Mouse (Mus musculus) heart, embryonic 14.5 days (tissue): Measurements from ENCODE around the gene Ak1. TPM values are rescaled to one million over a fixed set of nuclear protein-coding genes. Genes with fewer than 3 reads are reported as not detected.

Source experiments
- ATAC-seq: fragments of 200-750 bp; cut with Nextera tagmentation; 2 replicates; pipeline ENCODE4 v1.8.0; 2017; ENCODE audit warnings: low read depth, moderate TSS enrichment; ENCODE audit not compliant: insufficient number of reproducible peaks, insufficient read depth, low FRiP score
- H3K27ac ChIP-seq, 2 experiments: fragments of 200-500 bp in 1 of 2; fragments of 300-500 bp in 1 of 2; sonication (generic) in 1 of 2; replicated peaks in 1 of 2; 2 replicates each; pipeline ENCODE4 v1.5.1; 2012 to 2014; ENCODE audit warnings: low read depth in 2 of 2, low read length in 2 of 2, control low read depth in 1 of 2, mild to moderate bottlenecking in 1 of 2, mixed read lengths in 1 of 2; ENCODE audit not compliant: control insufficient read depth in 1 of 2, insufficient read depth in 1 of 2
- H3K27me3 ChIP-seq: fragments of 300-500 bp; sonication (generic); 2 replicates; pipeline ENCODE4 v1.6.1; 2014; ENCODE audit warnings: mild to moderate bottlenecking, low read length, control low read depth; ENCODE audit not compliant: control insufficient read depth, insufficient read depth
- H3K36me3 ChIP-seq: fragments of 300-500 bp; sonication (generic); 2 replicates; pipeline ENCODE4 v1.6.1; 2014; ENCODE audit warnings: mild to moderate bottlenecking, control low read depth, low read length, mixed read lengths; ENCODE audit not compliant: control insufficient read depth, insufficient read depth
- H3K4me1 ChIP-seq, 2 experiments: fragments of 200-500 bp in 1 of 2; fragments of 300-500 bp in 1 of 2; sonication (generic) in 1 of 2; 2 replicates each; pipeline ENCODE4 v1.6.1; 2012 to 2014; ENCODE audit warnings: low read length in 2 of 2, control low read depth in 1 of 2, mixed read lengths in 1 of 2; ENCODE audit not compliant: control insufficient read depth in 2 of 2, insufficient read depth in 2 of 2
- H3K4me2 ChIP-seq: fragments of 300-500 bp; sonication (generic); 2 replicates; pipeline ENCODE4 v1.6.1; 2014; ENCODE audit warnings: mild to moderate bottlenecking, low read length
- H3K4me3 ChIP-seq, 2 experiments: fragments of 200-500 bp in 1 of 2; fragments of 300-500 bp in 1 of 2; sonication (generic) in 1 of 2; 2 replicates each; pipeline ENCODE4 v1.5.1; 2012 to 2014; ENCODE audit warnings: low read length in 2 of 2, mild to moderate bottlenecking in 2 of 2, control low read depth in 1 of 2, low read depth in 1 of 2, moderate library complexity in 1 of 2; ENCODE audit not compliant: control insufficient read depth in 1 of 2, insufficient read depth in 1 of 2
- H3K9ac ChIP-seq: fragments of 300-500 bp; sonication (generic); 2 replicates; pipeline ENCODE4 v1.6.1; 2014; ENCODE audit warnings: mild to moderate bottlenecking, low read length
- H3K9me3 ChIP-seq: fragments of 300-500 bp; sonication (generic); 2 replicates; pipeline ENCODE4 v1.6.1; 2016; ENCODE audit warnings: low read length, control low read depth; ENCODE audit not compliant: control insufficient read depth
- WGBS: fragments of 180-500 bp; shearing (Covaris S2); extraction: QIAGEN DNeasy Blood & Tissue Kit; methylation state at CpG from one replicate; pipeline ENCODE4 v1.1.7; 2014; 5-methylcytosine and 5-hydroxymethylcytosine counted together
- polyA plus RNA-seq: library from polyadenylated mRNA; unstranded; fragments of >200 nt; fragmentation: Nextera tagmentation; extraction: Ambion mirVana; gene quantifications from 2 replicates; pipeline ENCODE4 v1.2.1, GENCODE M21; 2014

The Ak1 gene
- polyA plus RNA-seq, 1 experiment from 2014 or later, result 336 TPM

DNA sequence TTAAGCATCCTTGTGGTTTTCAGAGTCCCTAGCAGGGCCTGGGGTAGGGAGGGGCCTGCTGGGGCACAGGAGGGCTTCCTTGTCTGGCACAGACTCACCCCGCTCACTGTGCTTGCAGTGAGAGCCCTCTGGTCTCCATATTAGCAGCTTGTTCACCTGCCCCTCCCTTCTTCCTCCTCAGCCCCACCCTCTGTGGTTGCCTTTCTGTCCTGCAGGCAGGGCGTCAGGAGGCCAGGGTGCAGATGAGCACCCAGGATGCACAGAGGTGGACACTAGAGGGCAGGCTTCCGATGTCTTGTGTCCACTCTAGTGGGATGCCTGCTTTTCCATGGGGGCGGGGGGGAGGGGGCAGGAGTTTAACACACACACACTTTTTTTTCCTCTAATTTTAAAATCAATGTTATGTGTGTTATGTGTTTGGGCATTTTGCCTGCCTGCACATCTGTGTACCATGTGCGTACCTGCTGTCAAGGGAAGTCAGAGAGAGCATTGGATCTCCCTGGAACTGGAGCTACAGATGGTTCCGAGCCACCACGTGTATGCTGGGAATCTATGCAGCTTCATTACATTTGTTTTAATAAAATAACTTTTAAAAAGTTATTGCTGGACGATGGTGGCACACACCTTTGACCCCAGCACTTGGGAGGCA, 20.0 kb upstream of the Ak1 start:
- Histone ChIP-seq H3K4me2 (no peak overlapping the region), H3K4me1 (peaks cover 0 to 14% of the 10 kb centered on the region in 2 experiments; a peak in 2 of 4 replicates), H3K36me3 (peaks cover 26% of the 10 kb centered on the region), H3K4me3 (no peak overlapping the region), H3K27me3 (no peaks in the 10 kb centered on the region), H3K27ac (no peak overlapping the region), H3K9ac (no peak overlapping the region), H3K9me3 (no peaks in the 10 kb centered on the region)
- no peak for ATAC-seq
- WGBS, result 36% methylated on average over 8 of the region's 8 CpGs

DNA sequence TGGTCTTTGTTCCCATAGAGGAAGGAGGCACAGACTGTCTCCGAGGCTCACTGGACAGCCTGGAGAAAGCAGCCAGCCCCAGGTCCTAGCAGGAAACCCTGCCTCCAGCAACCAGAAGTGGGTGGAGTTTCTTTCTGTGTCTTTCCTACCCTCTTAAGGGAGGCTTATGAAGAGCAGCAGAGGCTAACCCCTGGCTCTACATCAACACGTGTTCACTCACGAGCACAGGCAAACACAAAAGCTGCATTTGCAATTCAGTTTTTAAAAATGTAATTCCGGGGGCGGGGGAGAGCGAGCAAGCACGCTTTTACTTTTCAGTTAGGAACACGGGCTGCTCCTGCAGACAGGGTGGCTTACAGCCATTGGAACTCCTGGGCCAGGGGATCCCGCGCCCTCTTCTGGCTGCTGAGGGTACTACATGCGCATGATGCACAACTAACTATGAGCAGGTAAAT, 18.9 kb upstream of the Ak1 start:
- H3K9ac ChIP-seq, result peak overlapping the region; percentile 16
- no peak for ATAC-seq
- H3K4me2 ChIP-seq, result peak overlapping the region; percentile 56
- H3K4me1 ChIP-seq, result peaks cover 2 to 18% of the 10 kb centered on the region in 2 experiments; a peak in 2 of 4 replicates
- no peaks in the 10 kb centered on the region for H3K27me3 ChIP-seq
- peak overlapping the region; percentile 15 to 44 for H3K4me3 ChIP-seq
- H3K36me3 ChIP-seq, result peaks cover 16% of the 10 kb centered on the region
- H3K27ac ChIP-seq, result peak overlapping the region; percentile 46 to 61
- no peaks in the 10 kb centered on the region for H3K9me3 ChIP-seq
- 1% methylated on average over 11 of the region's 11 CpGs for WGBS

DNA sequence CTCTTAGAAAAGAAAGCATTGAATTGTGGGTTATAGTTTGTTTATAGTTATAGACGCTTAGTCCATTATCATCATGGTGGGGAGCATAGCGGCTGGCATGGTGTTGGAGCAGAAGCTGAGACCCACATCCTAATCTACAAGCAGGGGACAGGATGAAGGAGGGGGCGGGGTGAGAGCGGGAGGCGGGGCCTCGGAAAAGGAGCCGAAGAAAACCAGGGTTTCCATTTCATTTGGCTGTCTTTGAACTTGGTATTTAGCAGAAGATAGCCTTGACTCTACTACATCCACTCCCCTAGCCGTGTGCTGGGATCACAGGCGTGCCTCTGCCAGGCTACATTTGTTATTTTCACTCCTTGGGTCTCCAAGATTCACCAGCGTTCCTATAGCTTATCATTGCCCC, 16.9 kb upstream of the Ak1 start:
- H3K36me3 ChIP-seq, result 0 out of 2 replicates have a peak, but pooled peaks cover 2% of the 10 kb centered on the region
- H3K9me3 ChIP-seq, result no peaks in the 10 kb centered on the region
- H3K27ac ChIP-seq, result no peak overlapping the region
- H3K9ac ChIP-seq, result no peak overlapping the region
- no peak for ATAC-seq
- H3K4me1 ChIP-seq, result peaks cover 17 to 37% of the 10 kb centered on the region in 2 experiments
- H3K4me2 ChIP-seq, result no peak overlapping the region
- WGBS, result 28% methylated on average over 10 of the region's 10 CpGs
- H3K27me3 ChIP-seq, result no peaks in the 10 kb centered on the region
- no peak overlapping the region for H3K4me3 ChIP-seq

DNA sequence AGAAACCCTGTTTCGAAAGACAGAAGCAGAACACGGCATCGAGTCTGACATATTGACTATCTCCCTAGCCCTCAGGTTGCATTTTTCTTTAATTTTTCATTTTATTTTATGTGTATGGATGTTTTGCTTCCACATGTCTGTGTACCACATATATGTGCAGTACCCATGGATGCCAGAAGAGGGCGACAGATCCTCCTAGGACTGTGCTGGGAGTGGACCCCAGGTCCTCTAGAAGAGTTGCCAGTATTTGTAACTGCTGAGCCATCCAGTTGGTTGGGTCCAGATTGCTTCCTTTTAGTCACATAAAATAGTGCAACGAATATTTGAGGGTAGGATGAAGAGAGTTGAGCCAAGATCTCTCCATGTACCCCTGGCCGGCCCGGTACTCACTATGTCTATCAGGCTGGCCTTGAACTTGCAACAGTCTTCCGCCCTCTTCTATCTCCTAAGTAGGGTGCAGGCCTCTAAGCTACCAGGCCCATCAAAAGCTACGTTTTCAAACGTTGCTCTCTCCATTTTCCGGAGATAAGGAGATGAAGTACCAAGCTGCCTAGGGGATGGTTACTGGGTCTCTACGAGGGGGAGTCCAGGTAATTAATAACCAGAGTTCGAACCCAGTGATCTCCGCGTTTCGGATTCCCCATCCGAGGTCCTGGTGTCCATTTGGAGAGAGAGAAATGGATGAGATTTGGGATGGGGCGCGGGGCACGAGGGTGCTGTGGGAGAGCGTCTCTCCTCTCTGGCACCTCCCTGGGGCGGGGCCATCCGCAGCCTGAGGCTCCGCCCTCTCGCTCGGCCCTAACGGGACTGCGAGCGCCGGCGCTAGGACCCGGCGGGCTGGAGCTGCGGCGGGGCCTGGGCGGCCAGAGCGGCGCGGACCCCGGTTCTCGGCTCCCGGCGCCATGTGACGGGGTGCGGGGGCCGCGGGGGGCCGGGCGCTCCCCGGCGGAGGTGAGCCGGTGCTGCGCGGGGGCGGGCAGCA, 15.1 kb upstream of the Ak1 start:
- peak overlapping the region; percentile 86 for H3K9ac ChIP-seq
- H3K27ac ChIP-seq, result peak overlapping the region in 1 of 2 experiments; percentile 91; a peak in 2 of 4 replicates
- H3K9me3 ChIP-seq, result no peaks in the 10 kb centered on the region
- H3K4me1 ChIP-seq, result peaks cover 25 to 49% of the 10 kb centered on the region in 2 experiments
- H3K27me3 ChIP-seq, result no peaks in the 10 kb centered on the region
- peak; percentile 44 for ATAC-seq
- 11% methylated on average over 48 of the region's 55 CpGs for WGBS
- no peaks in the 10 kb centered on the region for H3K36me3 ChIP-seq
- peak overlapping the region; percentile 80 for H3K4me2 ChIP-seq
- H3K4me3 ChIP-seq, result peak overlapping the region; percentile 74 to 80

DNA sequence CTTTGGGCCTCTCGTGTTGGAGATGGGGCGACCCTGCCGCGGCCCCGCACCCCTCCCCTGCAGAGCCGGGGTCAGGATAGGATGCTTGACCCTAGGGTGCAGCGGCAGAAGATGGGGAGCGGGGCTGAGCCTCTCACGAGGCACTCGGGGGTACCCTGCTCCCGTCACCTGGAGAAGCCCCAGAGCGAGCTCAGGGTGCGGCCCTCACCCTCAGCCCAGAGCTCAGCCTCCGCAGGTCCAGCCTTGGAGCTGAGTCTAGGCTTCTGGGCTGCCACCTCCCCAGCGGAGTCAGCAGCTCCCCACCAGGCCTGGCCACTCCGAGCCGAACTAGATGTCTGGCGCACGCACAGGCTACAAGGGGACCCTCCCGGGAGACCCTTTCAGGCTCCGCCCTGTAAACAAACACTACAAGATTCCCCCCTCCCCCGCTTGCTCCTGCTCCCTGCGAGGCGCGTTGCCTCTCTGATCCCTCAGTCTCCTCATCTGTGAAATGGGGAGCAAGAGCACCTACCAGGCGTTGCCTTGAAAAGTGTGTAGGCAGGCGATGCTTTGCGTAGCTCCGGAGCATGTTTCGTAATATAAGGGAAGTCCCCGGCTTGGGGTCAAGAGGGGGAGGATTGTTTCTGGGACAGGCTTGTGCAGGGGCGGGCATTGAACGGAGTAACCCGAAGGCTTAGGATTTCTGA, 14.2 kb upstream of the Ak1 start:
- H3K27ac ChIP-seq, result peak overlapping the region; percentile 25 to 91; a peak in 3 of 4 replicates
- no peak for ATAC-seq
- H3K9me3 ChIP-seq, result no peaks in the 10 kb centered on the region
- H3K36me3 ChIP-seq, result peaks cover 4% of the 10 kb centered on the region
- H3K4me3 ChIP-seq, result peak overlapping the region; percentile 74 to 80
- peak overlapping the region; percentile 80 for H3K4me2 ChIP-seq
- peaks cover 25 to 41% of the 10 kb centered on the region in 2 experiments for H3K4me1 ChIP-seq
- H3K9ac ChIP-seq, result peak overlapping the region; percentile 86
- H3K27me3 ChIP-seq, result no peaks in the 10 kb centered on the region
- WGBS, result 3% methylated on average over 34 of the region's 34 CpGs

DNA sequence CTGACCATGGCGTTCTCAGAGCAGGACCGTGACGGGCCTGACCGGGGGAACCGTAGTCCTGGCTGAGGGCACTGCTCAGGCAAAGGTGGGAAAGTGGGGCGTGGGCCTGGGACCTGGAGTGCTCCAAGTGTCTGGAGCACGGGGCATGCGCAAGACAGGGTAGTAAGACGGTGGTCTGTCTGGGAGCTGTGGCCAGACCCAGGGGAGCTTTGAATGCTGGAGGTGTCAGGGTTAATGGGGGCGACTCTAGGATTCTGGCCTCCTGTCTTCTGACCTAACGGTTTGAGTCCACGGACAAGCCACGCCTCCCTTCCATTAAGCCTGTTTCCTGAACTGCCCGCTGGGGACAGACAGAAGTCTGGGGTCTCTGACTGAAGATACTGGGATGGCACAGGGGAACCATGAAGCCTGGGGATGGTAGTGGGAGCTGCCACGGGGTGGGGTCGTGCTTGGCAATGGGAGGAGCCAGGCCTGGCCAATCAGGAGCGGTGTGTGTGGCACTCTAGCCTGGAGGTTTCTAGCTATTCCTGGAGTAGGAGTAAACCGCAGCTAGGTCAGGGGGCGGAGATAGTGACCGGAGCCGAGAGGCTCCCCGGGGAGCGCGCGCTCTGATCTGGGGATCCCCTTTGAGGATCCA, 13.3 kb upstream of the Ak1 start:
- H3K9me3 ChIP-seq, result no peaks in the 10 kb centered on the region
- H3K4me1 ChIP-seq, result peaks cover 25 to 40% of the 10 kb centered on the region in 2 experiments
- H3K36me3 ChIP-seq, result peaks cover 11% of the 10 kb centered on the region
- H3K4me3 ChIP-seq, result peak overlapping the region; percentile 74 to 80
- 3% methylated on average over 25 of the region's 25 CpGs for WGBS
- H3K9ac ChIP-seq, result peak overlapping the region; percentile 80
- peak; percentile 79 for ATAC-seq
- H3K4me2 ChIP-seq, result peak overlapping the region; percentile 80
- peak overlapping the region; percentile 88 to 91 for H3K27ac ChIP-seq
- no peaks in the 10 kb centered on the region for H3K27me3 ChIP-seq
